ENCODE assay signal across 16 mouse cellular contexts in genomic region chr13:43021031-43021430, GRCm38 (mm10).
DNase-seq lines count a peak whose midpoint lies in the region.
"Had no signal": no experiment of that assay in that cellular context is flagged by ENCODE, and none has a peak within 500 bp of the region (broad histone marks: within the 10 kb centered on the region; RNA-seq: fewer than 3 reads in every experiment).

No protein-coding gene starts in this region.

- intact Hi-C loops in left cerebral cortex, postnatal 14 days (cut with DNase I) = no loop called here

- DNase-seq in adrenal gland, adult 2 months = peak; percentile 11
- DNase-seq in adrenal gland, postnatal 36 days = no peak
- peak; percentile 9 for DNase-seq in ovary, postnatal 14 days (ENCODE audit: low spot score)
- DNase-seq in ovary, postnatal 10 days (ENCODE audit: low spot score) = no peak
- peak; percentile 22 to 37 for DNase-seq in kidney, postnatal 36 days
- DNase-seq in left cerebral cortex, postnatal 14 days (ENCODE audit: low spot score in 2 of 2) = no peak
- DNase-seq in right cerebral cortex, postnatal 36 days (ENCODE audit: low spot score in 2 of 2) = no peak
- DNase-seq: cerebellum, adult 2 months; cerebellum, postnatal 14 days; gastrocnemius, postnatal 10 days; left cerebral cortex, postnatal 4 days; liver, postnatal 0 days; lung, postnatal 4 days; retina, postnatal 1 day; right cerebral cortex, postnatal 14 days; thymus, postnatal 14 days had no signal

Comparison
In these comparisons a context has a peak if more than half of its experiments do, and no peak if none do; other contexts are left out.
1. DNase-seq: peak in adrenal gland, adult 2 months (single experiment), ovary, postnatal 14 days (single experiment) and kidney, postnatal 36 days (2 of 2); none in adrenal gland, postnatal 36 days (0 of 2), ovary, postnatal 10 days (single experiment), left cerebral cortex, postnatal 14 days (0 of 2) and right cerebral cortex, postnatal 36 days (0 of 2).